Mouse (Mus musculus): ENCODE results near the gene Crygd.

Crygd gene

GRCm38 (mm10) chr1:65043433-65043832 lies 19.8 kb downstream of the Crygd start:
- no peak for DNase-seq (ENCODE audit: low spot score)

GRCm38 (mm10) chr1:65041837-65042236 lies 21.4 kb downstream of the Crygd start:
- DNase-seq (ENCODE audit: low spot score), result no peak

GRCm38 (mm10) chr1:65040806-65041205 lies 22.4 kb downstream of the Crygd start:
- no peak for DNase-seq (ENCODE audit: low spot score)

- no peak for DNase-seq (ENCODE audit: low spot score)
These were observed 23.6 kb downstream of the Crygd start for GRCm38 (mm10) chr1:65039679-65040078.

GRCm38 (mm10) chr1:65037542-65037941 lies 25.7 kb downstream of the Crygd start:
- DNase-seq (ENCODE audit: low spot score), result no peak

GRCm38 (mm10) chr1:65035513-65035912 lies 27.7 kb downstream of the Crygd start:
- no peak for DNase-seq (ENCODE audit: low spot score)

- DNase-seq (ENCODE audit: low spot score), result no peak
These were observed 30.6 kb downstream of the Crygd start, which contains the start of gene Akr1cl for GRCm38 (mm10) chr1:65032641-65033040. Akr1cl (minus strand) TSS chr1:65032759.

GRCm38 (mm10) chr1:65028206-65028605 lies 35.0 kb downstream of the Crygd start:
- no peak for DNase-seq (ENCODE audit: low spot score)

GRCm38 (mm10) chr1:65012726-65013125 lies 50.5 kb downstream of the Crygd start:
- DNase-seq (ENCODE audit: low spot score), result no peak

All from yolk sac, embryonic 10.5 days (tissue).